Mouse (Mus musculus): Measurements from ENCODE around the gene Slfn14.
"Not testable (repeated sequence)": the region's sequence is repeated elsewhere in the genome, so short reads cannot be mapped to it uniquely, and the experiment has no call there.

Slfn14 gene

DNA sequence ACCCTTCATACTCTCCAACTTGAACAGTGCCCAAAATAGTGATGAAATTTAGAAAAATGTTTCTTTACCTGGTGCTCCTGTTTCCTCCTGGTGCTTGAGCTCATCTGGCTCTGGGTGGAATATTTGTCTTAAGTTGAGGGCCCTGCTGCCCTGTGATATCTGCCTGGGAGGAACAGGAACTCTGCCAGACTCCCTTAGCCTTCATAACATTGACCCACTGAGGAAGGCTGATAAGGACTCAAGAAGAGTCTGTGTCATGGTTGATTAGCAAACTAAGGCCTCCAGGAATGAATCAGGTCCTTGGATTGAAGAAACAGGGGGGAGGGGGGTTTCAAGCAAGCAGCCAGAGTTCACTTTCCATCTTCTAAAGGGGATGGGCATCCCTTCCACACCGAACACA lies at the start of gene Slfn14:
Gene Slfn14, minus strand, starts transcription at position 161 of the 400 bp plus-strand sequence.
- no peak for DNase-seq (ENCODE audit: low spot score in 2 of 2)

DNA sequence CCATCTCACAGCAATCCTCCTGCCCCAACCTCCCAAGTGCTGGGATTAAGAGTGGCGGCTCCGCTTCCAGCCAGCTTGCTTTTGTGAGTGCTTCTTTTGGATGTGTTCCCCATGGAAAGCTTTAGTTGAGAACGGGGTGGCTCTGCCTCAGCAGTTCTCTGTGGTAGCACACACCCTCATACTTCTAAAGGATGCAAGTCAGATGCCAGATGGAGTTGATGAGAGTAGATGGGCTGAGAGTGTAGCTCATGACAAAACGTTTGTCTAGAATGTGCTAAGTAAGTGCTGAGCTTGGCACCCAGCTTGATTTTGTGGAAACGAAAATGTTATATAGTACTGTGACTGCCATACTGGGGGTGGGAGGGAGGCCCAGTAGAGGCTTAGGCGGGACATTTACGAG lies 49.3 kb upstream of the Slfn14 start:
- DNase-seq (ENCODE audit: low spot score in 2 of 2), result no peak

DNA sequence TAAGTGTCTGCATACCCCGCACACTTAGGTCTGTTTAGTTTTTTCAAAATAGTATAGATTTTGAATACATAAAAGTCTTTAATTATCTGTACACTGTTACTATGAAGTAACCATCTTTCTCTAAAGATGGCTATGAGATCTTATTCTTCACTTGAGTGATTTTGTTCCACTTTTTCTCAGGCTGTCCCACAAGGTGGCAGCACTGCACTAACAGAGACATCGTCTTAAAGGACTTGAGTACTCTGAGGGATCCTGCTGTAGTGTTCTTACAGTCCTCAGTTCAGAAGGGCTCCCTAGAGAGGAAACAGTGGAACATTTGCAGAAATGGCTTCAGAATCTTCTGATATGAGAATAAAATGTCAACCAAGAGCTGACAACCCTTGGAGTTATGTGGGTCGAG lies 40.9 kb upstream of the Slfn14 start:
- peak; percentile 67 to 84 for DNase-seq (ENCODE audit: low spot score in 2 of 2)

DNA sequence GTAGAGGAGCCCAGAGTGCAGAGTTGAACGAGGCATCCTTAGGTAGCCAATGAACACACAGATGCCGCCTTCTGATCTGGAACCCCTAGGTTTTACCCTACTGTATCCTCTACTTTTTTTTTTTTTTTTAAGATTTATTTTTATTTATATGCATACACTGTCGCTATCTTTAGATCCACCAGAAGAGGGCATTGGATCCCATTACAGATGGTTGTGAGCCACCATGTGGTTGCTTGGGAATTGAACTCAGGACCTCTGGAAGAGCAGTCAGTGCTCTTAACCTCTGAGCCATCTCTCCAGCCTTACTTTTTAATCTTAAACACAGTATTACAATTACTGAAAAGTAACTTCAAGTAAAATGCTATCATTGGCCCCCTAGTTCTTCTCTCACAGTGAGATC lies 40.2 kb upstream of the Slfn14 start:
- DNase-seq (ENCODE audit: low spot score in 2 of 2), result not testable (repeated sequence)

DNA sequence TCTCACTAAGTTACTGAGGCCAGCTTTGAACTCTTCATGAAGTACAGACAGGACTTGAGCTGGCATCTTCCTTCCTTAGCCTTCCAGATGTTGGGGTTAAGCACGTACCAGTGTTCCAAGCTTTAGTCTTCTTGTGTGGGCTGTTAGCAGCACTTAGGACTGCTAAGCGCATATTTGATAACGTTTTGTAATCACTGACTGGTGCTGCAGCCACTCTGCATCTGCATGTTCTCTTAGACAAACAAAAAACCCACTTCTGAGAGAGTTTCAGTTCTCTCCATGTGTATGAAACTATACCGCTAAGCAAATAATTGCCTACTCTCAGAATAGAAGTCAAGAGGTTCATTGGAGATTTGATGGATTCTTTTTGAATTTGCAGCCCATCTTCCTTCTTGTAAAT lies 32.5 kb upstream of the Slfn14 start:
- no peak for DNase-seq (ENCODE audit: low spot score in 2 of 2)

DNA sequence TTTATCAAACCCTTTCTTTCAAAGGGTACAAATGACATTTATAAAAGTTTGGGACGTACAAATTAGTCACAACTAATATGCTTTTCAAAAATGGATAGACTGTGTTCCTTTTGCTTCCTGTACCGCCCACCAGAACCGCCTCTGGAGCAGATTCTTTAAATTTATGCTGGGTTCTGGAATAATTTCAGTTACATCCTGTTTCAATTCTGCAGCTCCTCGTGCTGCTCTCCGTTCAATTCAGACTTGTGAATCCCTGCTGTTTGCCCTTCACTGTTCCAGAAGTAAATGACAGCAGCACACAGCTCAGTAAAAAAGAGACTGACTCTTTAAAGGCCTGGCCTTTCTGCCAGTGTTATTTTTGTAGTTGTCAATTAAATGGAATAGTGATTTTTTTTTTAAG lies 25.9 kb upstream of the Slfn14 start:
- DNase-seq (ENCODE audit: low spot score in 2 of 2), result peak in 1 of 2 experiments; percentile 29

DNA sequence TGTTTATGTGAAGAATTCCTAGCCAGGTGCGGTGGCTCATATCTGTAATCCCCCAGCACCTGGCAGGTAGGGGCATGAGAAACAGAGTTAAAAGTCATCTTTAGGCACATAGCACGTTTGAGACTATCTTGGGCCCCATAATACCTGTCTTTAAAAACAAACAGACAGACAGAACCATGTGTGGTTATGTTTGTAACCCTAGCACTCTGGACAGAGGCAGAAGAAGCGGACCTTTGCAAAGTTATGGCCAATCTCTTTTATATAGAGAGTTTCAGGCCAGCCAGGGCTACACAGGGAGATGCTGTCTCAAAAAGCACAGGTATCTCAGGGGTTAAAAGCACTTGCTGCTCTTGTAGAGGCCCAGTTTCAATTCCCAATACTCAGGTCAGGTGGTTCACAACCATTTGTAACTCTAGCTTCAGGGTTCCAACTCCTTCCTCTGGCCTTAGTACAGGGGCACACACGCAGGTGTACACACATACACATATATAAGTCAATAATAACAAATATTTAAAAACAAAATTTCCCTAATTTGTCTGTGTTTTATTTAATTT lies 20.3 kb upstream of the Slfn14 start:
- no peak for DNase-seq (ENCODE audit: low spot score in 2 of 2)

DNA sequence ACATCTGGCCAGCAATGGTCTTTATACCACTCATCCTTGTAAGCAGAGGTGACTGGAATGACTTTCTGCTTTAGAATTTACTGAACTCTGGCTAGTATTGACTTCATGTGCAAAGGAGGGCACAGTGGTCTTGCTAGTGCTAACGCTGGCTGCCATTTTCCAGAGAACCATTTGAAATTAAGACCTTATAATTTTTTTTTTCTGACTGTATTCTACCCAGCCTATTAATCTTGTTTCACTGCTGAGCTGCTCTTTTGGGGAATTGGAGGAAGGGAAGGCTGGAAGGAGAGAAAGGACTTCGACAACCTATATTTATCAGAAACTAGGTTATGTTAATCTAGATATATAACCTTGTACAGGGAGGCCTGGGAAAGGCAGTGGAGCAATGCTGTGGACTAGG lies 18.0 kb upstream of the Slfn14 start:
- DNase-seq (ENCODE audit: low spot score in 2 of 2), result no peak

DNA sequence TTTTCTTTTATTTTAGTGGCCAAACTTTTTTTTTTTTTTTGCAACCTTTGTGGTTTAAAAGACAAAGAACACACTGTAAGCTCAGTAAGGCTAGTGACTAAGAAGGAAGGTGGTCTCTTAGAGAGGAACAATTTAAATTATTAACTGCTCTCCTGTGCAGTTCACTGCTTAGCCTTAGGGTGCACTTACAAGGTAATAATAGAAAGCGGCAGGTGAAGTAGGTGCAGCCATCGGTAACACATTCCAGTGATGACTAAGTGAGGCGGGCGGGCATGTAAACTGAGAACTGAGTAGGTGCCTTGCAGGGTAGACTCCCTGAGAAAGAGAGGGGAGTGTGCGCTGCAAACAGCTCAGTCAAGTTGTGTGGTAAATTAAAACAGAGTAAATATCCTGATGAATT lies 17.2 kb upstream of the Slfn14 start:
- DNase-seq (ENCODE audit: low spot score in 2 of 2), result peak; percentile 29 to 43

DNA sequence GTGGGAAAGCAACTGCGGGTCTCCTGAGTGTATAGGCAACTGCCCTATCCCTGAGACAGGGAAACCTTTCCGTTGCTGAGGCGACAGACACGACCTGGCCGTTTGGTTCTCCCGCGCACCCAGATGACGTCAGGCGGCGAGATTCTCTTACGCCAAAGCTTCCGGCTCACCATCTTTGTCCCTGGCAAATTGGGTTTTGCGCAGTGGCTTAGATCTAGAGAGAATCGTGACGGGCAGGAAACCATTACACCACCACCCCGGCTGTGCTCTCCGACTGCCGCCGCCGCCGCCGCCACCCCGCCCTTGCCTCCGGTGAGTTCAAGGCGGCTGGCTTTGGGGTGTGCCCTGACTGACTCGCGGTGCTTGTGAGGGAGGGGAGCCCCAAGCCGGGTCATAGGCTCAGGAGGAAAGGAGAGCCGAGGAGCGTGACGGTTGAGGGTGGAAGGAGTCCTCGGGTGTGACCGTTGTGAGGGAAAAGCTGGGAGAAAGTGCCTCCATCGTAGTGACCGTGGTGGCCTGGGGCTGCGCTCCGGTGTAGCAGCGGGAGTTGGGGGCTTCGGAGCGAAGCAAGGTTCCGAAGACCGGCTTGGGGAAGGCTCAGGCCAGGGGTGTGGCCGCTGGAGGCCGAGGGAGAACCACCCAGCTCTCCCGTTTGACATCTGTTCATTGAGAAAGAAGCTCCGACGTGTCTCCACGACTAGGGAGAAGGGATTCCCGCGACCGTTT lies 16.2 kb upstream of the Slfn14 start, which contains the start of gene Pex12:
Gene Pex12, minus strand, starts transcription at position 61 of the 726 bp plus-strand sequence.
- peak; percentile 97 to 98 for DNase-seq (ENCODE audit: low spot score in 2 of 2)

DNA sequence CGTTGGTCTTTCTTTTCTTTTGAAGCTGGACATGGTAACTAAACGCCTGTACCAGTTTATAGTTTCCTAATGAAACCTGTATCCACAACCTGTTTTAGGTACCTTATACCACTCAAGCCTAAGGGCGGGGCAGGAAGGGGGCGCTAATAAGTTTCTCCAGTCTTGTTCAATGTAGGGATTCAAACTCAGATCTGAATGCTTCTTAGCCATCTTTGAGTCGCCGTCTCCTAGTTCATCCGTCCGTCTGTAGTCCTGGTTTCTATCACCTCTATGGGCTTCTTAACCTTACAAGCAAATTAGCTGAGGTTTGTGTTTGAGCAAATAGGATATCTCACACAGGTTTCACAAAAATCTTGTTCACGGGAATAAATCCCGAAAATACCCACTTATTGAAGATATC lies 15.6 kb upstream of the Slfn14 start:
- DNase-seq (ENCODE audit: low spot score in 2 of 2), result peak in 1 of 2 experiments; percentile 36

DNA sequence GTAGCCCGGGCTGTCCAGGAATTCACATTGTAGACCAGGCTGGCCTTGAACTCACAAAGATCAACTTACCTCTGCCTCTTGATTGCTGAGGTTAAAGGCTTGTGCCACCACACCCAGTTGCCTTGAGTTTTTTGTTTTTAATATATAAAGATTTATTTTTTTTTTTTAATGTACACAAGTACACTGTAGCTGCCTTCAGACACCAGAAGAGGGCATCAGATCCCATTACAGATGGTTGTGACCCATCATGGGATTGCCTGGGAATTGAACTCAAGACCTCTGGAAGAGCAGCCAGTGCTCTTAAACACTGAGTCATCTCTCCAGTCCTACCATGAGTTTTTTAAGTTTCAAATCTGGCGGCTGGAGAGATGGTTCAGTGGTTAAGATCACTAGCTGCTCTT lies 14.9 kb upstream of the Slfn14 start:
- no peak for DNase-seq (ENCODE audit: low spot score in 2 of 2)

DNA sequence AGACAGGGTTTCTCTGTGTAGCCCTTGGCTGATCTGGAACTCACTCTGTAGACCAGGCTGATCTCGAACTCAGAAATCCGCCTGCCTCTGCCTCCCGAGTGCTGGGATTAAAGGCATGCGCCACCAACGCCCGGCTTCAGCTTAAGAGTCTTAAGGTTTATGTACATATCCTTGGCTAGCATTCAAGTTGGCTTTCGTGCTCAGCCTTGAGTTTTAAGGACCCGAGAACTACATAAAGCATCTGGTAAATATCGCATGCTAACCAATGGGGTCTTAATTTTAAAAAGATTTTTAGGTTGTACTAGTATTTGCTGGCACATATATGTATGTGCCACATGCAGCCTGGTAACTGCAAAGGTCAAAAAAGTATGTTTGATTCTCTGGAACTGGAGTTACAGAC lies 13.2 kb upstream of the Slfn14 start:
- no peak for DNase-seq (ENCODE audit: low spot score in 2 of 2)

DNA sequence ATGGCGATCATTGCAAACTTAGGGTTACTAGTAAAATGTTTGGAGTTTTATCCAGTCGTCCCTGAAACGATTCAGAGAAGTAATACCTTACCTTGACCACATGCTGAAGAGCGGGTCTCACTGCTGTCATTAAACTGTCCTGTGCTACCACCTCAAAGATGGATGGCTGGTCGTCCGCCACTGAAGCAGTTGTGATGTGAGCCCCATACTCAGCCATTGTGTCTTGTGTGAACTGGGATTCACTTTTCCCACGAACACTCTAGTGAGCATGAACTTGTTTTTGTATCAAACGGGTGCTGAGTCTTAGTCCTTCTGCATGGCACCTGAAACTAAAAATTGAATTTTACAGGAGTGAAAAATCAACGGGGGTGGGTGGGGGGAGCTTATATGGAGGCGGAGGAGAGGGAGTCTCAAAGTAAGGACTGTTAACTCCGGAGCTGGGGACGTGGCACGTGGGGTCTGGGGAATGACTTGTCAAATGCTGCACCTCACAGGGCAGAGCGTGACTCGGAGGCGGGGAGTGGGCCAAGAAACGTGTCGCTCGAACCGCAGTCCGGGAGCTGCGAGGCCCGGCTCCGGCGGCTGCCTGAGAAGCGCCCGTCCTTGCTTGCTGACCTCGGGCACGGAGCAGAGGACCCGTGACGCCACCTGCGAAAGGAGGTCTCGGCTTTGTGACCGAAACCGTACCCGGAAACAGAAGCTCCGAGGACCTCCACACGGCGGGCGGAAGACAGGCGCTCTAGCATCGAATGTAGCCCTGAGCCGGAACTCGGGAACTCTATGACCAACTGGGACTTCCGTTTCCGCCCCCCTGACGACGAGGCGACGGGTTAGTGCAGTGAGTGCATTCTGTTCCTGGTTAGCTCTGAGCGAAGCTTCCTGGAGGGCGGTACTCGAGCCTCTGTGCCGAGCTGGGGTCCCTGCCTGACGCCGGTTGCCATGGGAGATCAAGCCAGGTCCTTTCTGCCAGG lies 12.0 kb upstream of the Slfn14 start, which contains the start of gene Ap2b1:
Gene Ap2b1, plus strand, starts transcription at position 800 of the 971 bp plus-strand sequence.
- peak; percentile 96 to 97 for DNase-seq (ENCODE audit: low spot score in 2 of 2)

DNA sequence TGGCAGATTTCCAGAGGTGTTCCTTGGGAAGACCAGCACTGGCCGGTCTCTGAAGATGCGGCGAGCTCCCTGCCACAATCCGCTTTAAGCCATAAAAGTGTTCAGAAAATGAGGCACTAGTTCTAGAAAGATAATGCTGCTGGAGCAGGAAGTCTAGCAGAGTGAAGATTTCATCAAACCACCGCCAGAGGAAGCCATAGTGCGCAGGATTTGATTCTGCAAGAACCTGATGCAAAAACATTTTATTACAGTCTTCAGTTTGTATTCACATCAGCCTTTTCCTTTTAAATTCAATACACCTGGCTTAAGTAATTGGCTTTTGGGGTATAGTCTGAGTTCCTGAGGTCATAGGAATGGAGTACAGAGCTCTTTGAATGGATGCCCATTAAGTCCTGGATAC lies 11.3 kb upstream of the Slfn14 start:
- DNase-seq (ENCODE audit: low spot score in 2 of 2), result no peak

DNA sequence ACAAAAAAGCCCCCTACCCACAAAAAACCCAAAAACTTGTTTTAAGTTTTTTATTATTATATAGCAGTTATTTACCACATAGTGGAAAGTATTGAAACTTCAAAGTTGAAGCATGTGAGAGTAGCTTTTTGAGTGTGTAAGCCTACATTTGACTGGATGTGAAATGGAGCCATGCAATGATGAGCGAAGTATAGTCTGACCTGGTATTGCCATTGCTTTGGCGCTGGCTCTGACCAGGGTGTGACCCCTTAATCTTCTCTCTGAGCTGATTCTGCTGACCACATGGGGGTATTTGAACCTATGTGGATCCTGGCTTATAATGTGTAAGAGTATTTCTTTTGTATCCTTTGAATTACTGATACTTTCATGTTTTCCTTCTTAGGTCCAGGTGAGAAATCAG lies 7.6 kb upstream of the Slfn14 start:
- DNase-seq (ENCODE audit: low spot score in 2 of 2), result no peak

DNA sequence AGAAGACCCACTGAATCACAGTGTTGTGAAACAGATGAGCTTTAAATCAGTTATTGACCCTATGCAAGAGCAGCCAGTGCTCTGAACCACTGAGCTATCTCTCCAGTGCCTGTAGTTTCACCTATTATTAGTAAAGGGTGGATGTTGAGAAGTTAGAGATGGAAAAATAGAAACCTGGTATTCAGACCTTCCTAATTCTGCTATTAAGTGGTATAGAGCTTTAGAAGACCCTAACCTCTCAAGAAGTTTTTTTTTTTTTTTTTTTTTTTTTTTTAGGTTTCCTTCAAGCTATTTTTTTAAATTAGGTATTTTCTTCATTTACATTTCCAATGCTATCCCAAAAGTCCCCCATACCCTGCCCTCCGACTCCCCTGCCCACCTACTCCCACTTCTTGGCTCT lies 6.7 kb upstream of the Slfn14 start:
- no peak for DNase-seq (ENCODE audit: low spot score in 2 of 2)

DNA sequence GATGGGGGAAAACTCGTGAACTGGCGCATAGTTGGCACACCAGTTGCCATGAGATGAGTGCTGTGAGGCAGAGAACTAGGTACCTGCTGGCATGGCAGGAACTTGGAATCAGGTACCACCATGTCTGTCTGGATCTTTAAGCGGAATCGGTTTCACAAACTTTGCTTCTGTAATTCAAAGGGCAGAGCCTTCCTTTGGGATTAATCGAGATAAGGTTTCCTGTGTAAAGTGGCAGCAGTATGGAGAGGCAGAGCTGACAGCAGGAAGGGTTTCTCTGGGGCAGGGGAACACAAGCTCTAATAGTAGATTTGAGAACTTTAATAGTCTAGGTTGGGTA lies 5.7 kb upstream of the Slfn14 start:
- DNase-seq (ENCODE audit: low spot score in 2 of 2), result no peak

DNA sequence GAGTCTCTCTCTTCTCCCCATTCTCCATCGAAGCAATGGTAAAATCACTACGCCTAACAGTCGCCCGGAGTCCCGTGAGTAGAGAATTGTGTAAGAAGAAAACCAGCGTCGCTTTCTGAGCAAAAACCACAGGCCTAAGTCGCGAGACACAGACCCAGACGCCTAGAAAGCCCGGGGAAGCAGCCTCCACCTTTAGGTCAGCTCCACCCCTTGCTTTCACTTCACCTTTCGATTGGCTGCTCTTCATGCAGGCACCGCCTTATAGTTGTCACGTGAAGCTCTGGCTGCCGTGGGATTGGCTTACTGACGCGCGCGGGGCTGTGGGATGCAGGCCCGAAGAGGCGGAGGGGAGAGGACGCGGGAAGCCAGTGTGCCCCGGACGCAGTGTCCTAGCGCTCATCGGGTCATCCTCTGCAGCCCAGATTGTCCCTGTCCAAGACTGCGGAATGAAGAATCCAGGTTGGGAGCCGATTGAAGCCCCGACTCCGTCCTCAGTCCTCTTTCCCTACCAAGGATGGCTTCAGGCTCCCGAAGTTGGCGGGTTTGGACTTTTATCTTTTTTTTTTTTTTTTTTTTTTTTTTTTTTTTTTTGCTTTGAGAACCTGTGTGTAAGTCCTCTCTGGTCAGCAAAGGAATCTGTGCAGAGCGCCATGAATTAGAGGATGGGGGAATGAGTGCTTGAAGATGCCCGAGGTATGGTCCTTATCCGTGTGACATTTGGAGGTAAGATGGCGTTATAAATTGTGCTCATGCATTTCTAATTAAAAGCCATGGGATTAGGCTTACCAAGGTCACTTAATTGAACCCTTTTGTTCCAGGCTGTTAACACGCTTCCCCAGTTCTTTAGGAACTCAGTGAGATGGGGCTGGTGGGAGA lies 5.1 kb upstream of the Slfn14 start:
- peak; percentile 97 to 98 for DNase-seq (ENCODE audit: low spot score in 2 of 2)

DNA sequence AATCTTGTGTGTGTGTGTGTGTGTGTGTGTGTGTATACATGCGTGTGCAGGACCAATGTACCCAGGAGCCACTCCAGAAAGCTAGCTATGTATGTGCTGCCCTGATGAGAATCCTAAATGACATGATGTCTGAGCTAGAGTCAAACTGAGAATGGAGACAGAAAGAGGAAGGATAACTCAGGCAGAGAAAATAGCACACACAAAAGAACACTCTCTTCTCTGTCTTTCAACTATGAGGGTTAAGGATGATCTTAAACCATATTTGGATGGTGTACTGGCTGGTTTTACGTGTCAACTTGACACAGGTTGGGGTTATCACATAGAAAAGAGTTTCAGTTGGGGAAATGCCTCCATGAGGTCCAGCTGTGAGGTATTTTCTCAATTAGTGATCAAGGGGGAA lies 3.1 kb upstream of the Slfn14 start:
- DNase-seq (ENCODE audit: low spot score in 2 of 2), result no peak

DNA sequence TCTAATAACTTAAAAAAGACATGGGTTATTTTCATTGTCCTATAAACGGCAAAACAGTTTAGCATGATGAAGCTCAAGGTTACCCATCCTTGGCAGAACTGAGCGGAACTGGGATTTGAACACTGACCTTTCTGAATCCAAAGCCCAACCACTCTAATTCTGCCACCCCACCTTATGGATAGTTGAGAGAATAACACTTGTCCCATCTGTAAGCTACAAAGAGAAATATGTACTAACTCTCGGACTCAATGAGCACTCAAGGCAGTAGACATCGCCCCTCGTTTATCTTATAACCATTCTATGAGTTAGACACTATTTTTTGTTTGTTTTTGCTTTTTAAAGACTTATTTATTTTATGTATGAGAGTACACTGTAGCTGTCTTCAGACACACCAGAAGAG lies 2.5 kb upstream of the Slfn14 start:
- no peak for DNase-seq (ENCODE audit: low spot score in 2 of 2)

DNA sequence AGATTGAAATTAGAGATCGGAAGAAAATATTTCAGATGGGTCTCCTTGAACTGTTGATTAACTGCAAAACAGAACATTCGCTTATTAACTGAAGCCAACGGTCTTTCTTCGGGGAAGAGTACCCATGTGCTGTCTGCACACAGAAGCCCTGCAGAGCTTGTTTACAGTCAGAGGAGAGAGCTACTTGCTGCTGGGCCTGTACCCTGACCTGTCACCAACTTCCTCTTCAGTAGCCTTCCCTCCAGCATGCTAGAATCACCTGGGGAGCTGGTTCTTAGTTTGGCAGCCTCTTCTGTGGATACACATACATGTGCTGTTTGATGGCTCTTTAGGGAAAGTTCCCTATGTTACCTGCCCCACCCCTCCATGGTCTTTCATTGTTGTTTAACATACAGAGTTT lies 899 bp downstream of the Slfn14 start:
- no peak for DNase-seq (ENCODE audit: low spot score in 2 of 2)

Measured in right cerebral cortex, postnatal 10 days (tissue).